Mouse (Mus musculus) T-helper 1 cell (primary cell): ENCODE results near the gene Spock2.

Source experiments
- in situ Hi-C: fragments of 300-600 bp; cut with MboI, MseI; formaldehyde crosslinking; loops from one replicate; pipeline ENCODE4 v1.15.1; 2025; ENCODE audit warnings: high pct_unique_total_duplicates

Spock2 gene

DNA sequence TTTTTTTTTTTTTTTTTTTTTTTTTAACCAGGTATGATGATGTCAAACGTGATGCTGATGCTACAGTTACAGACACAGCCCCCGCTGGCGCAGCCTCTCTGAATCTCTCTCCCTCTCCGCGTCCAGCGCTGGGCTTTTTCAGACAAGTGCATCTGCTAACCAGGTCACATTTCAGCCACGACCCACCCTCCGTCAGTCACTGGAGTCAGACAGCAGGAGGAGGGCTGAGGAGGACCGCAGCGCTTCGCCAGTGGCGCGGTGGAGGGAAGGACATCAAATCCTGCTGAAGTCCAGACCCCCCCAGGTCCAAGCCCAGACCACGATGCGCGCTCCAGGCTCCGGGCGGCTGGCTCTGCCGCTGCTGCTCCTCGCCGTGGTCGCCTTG, at the start of gene Spock2:
Gene Spock2, plus strand, starts transcription at position 74 of the 385 bp plus-strand sequence.
- in situ Hi-C loops: no loop called here

DNA sequence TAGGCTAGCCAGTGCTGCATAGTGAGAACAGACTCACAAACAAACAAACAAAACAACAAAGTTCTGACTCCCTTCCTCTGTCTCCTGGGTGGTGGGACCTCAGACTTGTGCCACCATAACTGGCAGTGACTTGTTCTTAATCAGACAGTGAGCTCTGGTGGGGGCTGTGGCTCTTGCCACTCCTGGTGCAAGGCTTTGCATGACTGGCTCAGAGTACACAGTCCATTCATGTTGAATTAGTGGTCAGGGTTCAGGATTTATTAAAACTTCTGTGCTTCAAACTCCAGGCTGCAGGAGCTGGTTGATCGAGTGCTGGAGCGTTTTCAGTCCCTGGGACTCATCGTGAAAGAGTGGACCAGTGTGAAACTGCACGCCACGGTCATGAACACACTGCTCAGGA, 43.8 kb upstream of the Spock2 start:
- in situ Hi-C loops: no loop called here

DNA sequence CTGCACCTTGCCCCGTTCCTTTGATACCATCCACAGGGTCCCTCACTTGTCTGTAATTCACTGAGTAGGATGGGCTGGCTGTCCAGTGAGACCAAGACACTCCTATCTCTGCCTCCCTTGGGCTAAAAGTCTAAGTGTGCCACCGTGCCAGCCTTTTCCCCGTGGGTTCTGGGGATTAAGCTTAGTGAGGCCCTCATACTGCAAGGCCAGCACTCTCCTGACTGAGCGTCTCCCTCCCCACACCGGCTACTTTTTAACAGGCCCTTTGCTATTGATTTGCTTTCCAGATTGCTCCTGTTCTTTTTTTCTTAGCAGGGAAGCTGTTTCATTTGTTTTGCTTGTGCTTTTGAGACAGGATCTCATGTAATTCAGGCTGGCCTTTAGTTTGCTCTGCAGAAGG, 43.1 kb upstream of the Spock2 start:
- in situ Hi-C loops: no loop called here

DNA sequence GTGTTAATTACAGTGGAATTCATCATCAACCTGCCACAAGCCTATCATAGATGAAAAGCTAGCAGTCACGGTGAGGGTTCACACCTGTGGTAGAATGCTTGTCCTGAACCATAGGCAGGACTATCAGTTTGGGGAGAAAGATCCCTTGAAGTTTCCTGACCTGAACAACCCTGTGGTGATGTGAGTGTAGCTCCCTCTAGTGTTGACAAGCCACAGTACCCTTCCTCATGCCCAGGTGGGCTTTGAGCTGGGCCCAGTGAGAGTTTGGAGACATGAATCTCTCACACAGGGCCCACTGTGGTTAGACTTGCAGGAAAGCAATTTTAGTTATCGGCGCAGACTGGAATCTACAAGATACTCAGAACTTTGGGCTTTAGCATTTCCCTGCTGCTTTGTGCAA, 39.5 kb upstream of the Spock2 start:
- in situ Hi-C loops: no loop called here

DNA sequence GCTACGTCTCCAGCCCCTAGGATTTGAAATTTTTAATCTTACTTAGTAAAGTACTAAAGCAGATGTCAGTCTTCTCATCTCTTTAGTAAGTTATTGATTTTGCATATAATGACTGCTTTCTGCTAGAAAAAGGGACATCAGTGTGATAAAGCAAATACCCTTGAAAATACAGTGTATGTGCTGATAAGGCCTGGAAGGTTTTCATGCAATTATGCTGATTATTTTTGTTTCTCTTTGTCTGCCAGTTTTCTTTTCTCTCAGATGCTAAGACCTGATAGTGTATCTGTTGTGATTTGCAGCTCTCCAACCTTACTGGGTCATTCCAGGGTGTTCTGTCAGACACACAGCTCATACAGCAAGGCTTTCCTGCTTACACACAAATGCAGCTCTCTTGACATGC, 30.9 kb upstream of the Spock2 start:
- in situ Hi-C loops: no loop called here

DNA sequence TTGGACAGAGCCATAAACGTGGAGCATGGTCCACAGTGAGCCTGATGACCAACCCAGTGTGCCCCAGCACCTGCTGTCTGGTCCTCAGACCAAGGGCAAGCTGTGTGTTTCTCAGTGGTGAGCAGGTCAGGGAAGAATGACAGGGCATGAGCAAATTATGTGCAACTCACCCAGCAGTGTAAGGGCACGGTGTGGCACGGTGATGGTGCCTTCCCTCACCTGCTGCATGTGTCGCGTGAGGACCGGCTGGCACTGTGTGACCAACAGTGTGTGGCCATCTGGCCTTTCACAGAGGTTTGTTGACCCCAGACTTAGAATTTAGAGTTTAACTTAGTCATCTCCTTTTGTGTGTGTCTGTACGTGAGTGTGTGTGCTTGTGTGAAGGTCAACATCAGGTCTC, 28.8 kb upstream of the Spock2 start:
- in situ Hi-C loops: no loop called here

DNA sequence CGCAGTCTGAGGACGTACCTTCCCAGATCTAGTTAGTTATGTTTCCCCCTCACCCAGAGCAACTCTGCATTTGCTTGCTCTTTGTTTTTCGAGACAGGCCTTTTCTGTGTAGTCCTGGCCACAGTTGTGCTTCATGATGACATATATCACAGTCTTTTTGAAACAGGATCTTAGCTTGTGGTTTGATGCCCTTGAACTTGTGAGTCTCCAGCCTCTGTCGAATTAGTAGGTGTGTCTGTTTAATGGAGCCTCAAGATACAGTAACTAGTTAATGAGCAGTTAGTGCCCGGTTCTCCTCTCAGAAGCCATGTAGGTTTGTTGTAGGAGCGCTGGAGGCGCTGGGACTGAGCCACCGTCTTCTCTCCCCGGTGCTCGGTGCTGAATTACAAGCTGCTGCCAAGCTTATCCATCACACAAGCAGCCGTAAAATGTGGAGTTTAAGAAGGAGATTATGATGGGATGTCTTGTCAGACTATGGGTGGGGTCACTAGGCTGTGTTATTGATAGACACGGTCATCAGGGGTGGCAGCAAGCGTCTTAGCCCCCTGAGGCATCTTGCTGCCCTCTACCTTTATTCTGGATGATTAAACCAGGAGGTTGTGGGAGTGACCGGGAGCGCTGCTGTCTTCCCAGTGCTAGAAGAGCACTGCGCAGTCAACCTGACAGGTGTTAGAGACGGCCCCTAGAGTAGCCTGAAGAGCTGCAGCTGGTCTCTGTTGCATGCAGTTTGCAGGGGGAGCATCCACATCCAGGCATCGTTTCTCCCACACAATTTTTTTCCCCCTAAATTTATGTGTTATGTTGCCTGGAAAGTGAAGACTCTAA, 28.1 kb upstream of the Spock2 start:
- in situ Hi-C loops: no loop called here

DNA sequence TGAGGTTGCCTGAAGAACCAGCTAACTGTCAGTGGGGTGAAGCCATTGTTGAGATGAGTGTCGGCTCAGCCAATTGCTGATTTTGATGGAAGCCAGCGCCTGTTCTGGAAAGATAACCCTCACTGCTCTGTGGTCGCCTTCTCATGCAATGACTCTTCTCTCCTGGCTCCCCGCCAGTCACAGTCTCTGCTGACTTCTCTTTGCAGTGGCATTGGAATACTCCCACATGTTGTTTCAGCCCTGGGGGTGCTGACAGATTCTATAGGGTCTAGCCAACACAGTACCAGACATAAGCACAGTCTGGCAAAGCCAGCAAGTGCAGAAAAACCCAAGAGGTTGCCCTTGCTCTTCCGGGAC, 27.5 kb upstream of the Spock2 start:
- in situ Hi-C loops: no loop called here

DNA sequence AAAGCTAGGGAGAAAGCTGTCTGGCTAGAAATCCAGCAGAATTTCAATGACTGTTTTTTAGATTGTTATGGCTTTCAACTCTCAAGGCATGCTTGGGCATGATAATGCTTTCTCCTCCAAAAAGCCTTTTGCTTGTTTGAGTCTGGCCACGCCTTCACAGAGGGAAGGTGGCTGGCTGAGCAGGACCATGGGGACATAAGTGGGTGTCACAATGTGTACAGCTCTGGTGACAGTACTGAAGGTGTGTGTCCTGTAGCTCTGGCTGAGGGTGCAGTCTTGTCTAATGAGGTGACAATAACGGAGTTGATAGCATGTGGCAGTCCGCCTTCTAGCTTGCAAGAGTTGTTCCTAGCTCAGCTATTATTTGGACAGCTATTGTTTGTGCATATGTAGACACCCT, 25.8 kb upstream of the Spock2 start:
- in situ Hi-C loops: loop anchor here (10.0 kb wide), 1 partner anchor 1215 kb away; no protein-coding TSS in a partner anchor

DNA sequence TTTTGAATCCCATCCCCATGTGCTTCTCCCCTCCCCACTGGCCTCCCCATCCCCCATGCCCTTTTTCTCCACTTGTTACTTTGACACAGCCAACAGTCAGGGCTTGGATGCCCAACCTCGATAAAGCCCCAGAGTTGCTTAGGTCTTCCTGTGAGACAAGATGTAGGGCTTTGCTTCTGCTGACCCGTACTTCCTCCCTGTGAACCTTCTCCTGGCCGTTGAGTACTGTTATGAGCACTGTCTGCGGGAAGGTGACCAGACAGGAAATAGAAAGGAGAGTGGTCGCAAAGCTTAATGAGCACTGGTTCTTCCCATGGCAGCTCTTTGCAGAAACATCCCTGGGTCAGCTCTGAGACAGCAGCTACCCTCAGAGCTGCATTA, 25.4 kb upstream of the Spock2 start:
- in situ Hi-C loops: loop anchor here (10.0 kb wide), 1 partner anchor 1216 kb away; no protein-coding TSS in a partner anchor

DNA sequence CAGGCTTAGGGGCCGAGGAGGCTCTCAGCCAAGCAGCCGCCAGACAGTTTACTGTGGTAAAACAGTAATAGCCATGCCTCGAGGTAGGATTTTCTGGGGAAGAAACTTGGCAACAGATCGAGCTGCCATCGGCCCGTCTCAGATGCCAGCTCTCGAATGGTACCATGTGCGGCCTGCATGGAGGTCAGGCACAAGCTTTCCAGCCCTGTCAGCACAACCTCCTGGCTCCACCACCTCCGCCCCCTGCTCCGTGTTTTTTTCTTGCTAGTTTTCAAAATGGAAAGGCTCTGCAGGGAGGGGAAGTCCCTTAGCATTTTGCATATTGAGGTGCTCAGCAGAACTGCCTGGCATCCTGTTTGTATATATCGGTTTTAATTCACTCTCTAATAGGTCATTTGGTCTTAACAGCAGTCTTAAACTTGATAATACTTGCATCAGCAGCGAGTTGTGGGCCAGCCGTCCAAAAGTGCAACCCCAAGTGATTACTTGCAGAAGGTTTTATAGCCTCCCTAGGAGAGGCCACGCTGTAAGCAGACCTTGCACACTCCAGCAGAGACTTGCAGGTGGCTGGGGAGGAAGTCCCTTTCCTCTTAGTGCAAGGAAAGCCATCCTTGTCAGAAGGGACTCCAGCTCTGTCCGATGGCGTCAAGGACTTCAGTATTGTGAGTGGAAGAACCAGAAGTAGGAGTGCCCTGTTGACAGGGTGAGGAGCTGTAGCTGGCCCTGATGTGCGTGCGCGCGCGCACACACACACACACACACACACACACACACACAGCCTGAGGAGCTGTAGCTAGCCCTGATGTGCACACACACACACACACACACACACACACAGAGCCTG, 24.8 kb upstream of the Spock2 start:
- in situ Hi-C loops: loop anchor here (10.0 kb wide), 1 partner anchor 1216 kb away; no protein-coding TSS in a partner anchor

DNA sequence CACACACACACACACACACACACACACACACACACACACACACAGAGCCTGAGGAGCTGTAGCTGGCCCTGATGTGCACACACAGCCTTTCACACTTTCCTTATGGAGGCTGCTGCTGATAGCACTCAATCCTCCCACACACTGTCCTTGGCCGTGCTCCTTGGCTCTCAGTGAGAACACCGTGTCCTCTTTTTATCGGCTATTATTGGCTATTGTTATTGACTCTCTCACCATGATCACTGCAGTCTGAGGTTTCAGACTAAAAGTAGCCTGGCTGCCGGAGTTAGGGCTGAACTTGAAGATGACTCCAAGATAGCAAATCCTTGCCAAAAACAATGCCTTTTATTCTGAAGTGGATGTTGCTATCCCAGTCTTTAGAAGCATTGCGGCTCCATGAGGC, 24.1 kb upstream of the Spock2 start:
- in situ Hi-C loops: loop anchor here (10.0 kb wide), 1 partner anchor 1217 kb away; no protein-coding TSS in a partner anchor

DNA sequence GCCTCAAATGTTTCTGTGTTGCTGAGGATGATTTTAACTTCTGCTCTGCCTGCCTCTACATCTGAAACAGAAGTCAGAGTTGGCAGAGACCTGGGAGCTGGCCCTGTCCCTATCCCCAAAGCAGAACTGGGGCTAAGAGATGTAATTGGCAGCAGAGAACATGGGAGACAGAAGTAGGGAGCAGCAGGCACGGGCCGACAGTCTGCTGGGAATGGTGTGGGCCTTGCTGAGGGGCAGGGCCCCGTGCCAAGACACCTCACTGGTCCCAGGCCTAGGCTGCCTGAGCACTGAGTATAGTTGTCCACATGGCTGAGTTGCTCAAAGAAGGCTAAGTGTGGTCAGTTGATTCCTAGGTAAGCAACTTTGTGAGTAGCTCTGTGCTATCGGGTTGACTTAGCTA, 22.0 kb upstream of the Spock2 start:
- in situ Hi-C loops: loop anchor here (10.0 kb wide), 1 partner anchor 1219 kb away; no protein-coding TSS in a partner anchor

DNA sequence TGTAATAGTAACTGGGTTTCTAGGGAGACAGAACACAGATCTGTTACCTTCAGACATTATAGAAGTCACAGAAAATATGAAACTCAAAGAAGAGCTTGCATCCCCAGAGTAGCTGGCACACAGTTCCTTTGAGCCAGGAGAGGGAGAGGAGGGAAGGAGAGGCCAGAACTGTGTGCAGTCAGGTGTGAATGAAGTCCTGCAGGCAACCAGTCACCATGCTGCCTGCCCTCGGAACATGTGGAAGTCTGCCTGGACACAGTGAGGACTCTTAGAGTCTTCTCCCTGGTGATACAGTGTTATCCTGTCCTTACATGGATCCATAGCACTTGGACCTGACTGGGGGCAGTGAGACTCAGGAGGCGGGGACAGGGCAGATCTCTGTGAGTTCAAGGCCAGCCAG, 13.7 kb upstream of the Spock2 start:
- in situ Hi-C loops: no loop called here

DNA sequence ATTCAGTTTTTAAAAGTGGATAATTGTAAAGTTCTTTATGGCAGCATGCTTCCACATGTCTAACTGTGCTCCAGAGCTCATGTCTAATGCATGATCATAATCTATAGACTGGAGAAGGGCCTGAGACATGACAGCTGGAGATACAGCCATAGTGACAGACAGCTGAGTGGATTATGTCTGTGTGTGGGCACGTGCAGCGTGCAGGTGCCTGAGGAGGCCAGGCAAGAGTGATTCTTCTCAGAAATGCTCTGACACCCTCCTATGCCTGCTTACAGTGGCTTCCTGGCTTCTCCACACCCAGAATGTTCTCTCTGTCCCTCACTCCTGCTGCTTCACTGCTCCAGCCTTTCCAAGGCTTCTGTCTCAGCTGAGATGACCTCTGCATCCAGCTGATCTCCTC, 12.3 kb upstream of the Spock2 start:
- in situ Hi-C loops: no loop called here

DNA sequence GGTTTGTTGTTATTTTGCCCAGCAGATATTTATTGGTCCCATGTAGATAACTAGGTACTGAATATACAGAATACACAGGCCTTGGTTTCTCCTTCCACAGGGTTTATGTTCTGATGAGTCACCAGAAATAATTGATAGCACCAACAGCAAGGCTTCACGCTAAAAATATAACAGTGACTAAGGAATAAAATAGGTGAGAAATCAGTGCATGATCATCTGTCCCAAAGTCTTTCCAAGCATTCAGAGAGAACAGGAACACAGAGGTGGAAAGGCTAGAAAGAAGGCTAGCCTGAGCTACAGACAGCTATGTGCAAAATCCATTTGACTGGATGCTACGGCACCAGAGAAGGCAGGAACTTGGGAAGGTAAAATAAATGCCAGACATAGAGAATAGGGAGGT, 10.5 kb upstream of the Spock2 start:
- in situ Hi-C loops: no loop called here

DNA sequence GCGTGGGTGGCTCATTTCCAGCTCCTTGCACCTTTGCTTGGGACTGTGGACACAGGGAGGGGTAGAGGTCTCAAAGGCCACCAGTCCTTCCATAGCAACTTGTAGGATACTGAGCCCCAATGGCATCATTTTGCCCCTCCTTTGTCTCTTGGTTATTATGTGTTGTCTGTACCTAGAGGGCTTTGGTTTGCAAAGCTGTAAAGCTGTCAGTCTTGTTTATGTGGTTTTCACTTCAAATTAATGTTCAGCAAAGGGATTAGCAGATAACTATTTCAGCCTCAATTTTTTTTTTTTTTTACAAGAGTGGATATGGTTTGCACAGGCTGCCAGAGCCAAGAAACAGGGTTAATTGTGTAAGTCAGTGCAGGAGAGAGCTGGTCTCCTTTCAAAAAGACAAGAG, 9.7 kb upstream of the Spock2 start:
- in situ Hi-C loops: no loop called here

DNA sequence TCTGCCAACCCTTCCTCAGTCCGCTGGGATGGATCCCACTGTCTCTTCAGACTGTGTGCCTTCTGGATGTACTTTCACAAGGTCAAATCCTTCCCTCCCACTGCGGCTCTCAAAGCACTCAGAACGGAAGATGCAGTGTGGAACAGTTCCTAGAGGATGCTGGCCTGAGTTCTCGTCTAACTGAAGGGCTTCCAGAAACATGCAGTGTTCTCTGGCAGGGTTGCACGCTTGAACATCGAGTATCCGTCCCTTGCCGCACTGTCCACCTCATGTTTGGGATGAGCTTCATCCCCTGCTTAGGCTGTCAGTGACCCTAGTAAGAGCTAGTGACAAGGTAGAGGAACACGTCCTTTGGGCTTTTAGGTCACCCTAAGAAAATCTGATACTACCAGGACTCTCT, 8.9 kb upstream of the Spock2 start:
- in situ Hi-C loops: no loop called here

DNA sequence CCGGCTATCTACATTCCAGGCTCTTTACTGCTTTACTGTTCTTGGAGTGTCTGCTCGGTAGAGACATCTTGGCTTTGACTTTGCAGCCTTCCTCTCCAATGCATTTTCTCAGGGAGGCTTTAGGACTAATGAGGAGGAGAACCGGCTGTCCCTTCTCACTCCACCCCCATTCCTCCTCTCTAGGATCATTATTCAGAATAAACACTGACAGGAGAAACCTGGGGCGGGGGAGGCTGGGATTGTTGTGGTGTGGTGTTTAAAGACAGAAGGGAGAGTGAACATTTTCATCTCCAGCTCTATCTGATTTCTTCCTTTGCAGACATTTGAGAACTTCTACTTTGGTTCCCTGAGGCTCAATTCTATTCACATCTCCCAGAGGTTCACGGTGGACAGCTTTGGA, 8.2 kb upstream of the Spock2 start:
- in situ Hi-C loops: no loop called here

DNA sequence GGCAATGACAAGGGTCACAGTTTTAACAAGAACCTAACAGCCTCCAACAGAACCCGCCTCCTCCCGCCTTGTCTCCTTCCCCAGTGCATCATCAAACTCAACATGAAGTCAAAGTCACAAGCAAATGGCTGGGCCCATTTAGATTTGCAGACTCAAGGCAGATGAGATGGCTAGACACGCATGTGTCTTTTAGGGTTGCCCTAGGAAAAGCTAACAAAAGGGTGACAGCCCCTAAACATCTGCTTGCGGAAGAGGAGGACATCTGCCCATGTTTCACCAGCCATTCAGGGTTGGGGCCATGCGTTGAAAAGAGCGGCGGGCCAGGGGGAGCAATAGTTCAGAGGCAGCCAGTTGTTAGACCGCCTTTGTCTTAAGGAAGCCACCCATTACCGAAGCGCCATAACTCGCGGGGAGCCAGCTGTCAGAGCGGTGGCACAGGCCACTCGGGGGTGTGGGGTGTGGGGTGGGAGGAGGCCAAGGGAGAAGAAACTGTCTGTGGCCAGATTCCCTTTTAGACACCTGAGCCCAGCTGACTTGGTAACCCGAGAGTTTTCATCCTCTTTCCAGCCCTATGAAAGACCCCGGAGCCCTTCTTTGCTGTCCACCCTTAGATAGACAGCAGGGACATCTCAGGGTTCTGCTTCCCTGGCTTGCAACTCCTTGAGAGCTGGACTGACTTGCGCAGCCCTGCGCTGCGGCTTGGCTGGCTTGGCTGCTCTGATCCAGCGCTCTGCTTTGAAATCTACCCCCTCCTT, 451 bp upstream of the Spock2 start:
- in situ Hi-C loops: no loop called here

DNA sequence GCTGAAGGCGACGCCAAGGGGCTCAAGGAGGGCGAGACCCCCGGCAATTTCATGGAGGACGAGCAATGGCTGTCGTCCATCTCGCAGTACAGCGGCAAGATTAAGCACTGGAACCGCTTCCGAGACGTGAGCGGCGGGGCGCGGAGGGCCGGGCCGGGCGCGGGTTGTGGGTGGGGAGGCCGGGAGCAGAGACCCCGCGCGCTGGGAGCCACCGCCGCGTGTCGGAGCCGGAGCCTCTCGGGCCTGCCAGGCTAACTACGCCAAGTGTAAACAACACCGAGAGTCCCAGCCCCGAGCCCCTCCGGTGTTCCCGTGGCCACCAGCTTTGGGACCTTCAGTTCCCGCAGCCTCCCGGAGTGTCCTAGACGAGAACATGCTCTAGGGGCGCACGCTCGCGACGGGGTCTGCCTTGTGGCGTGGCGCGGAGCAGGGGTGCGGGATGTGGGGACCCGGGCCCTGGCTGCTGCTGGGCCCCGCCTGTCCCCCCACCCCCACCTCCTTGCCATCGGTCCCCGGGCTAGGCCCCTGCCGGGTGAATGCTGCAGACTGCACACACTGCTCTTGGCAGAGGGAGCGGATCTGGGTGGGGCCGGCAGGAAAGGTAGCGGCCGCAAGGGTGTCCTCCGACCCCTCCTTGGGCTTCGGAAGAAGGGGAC, 640 bp downstream of the Spock2 start:
- in situ Hi-C loops: no loop called here

DNA sequence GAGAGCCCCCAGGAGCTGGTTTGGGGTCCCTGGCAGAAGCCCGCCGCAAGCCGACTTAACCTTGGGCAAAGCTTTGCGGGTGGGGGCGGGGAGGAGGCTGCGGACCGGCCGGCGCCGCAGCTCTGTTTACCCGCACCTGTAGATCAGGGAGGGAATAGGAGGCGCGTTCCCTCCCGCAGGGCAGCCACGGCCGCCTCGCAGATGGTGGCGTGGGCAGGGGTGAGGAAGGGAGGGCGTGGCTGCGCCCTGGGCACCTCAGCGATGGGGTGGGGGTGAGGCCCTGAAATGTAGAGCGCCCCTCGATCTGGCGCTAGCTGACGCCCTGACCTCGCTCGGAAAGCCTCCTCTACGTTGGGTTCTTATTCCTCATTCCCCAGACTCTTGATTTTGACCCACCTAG, 1.4 kb downstream of the Spock2 start:
- in situ Hi-C loops: no loop called here
